23 mouse cellular contexts compared by ENCODE assay signal in genomic region chr16:87657291-87657690, GRCm38 (mm10). TPM values are rescaled to one million over a fixed set of nuclear protein-coding genes. Genes with fewer than 3 reads are reported as not detected.
DNase-seq lines count a peak whose midpoint lies in the region; ATAC-seq and TF ChIP-seq lines count a peak whose summit lies in the region.
"Had no signal": no experiment of that assay in that cellular context is flagged by ENCODE, and none has a peak within 500 bp of the region (broad histone marks: within the 10 kb centered on the region; RNA-seq: fewer than 3 reads in every experiment).

No protein-coding gene starts in this region.

- no peak overlapping the region for H3K27ac ChIP-seq in layer of hippocampus, adult 2 months
- H3K27ac ChIP-seq: embryonic facial prominence, embryonic 10.5 days; embryonic facial prominence, embryonic 12.5 days; forebrain, embryonic 12.5 days had no signal

- no peak overlapping the region for H3K4me3 ChIP-seq in layer of hippocampus, adult 2 months
- H3K4me3 ChIP-seq: embryonic facial prominence, embryonic 10.5 days; embryonic facial prominence, embryonic 12.5 days; forebrain, embryonic 12.5 days had no signal

- ATAC-seq in CD4-positive, CD25-positive, alpha-beta regulatory T cell, adult 4 months = peak; percentile 57
- ATAC-seq: activated CD4-positive, CD25-positive, alpha-beta regulatory T cell, adult 4 months; forebrain, embryonic 14.5 days; forebrain, embryonic 16.5 days had no signal

- TF ChIP-seq CTCF in layer of hippocampus, adult 2 months (conservative IDR thresholded peaks at IDR 0.05) = no peak

- peak; percentile 64 for DNase-seq in heart, adult 11 months
- no peak for DNase-seq in heart, postnatal 4 days
- peak; percentile 61 for DNase-seq in CD4-positive helper T cell, adult 2 months (ENCODE audit: low read depth, low spot score)
- peak; percentile 47 for DNase-seq in induced T-regulatory cell, adult 2 months (ENCODE audit: low read depth)
- DNase-seq in lung, postnatal 10 days = no peak
- no peak for DNase-seq in layer of hippocampus, adult 2 months (ENCODE audit: low spot score in 2 of 2)
- no peak for DNase-seq in left cerebral cortex, adult 9 months (ENCODE audit: low spot score in 2 of 2)
- DNase-seq: adrenal gland, adult 8-10 months; adrenal gland, postnatal 14 days; adrenal gland, postnatal 36 days; B cell, adult 2 months; cerebellum, adult 11-12 months; cerebellum, adult 2 months; cerebellum, adult 9-10 months; cerebellum, postnatal 10 days; cerebellum, postnatal 25 days had no signal

RNA-seq across cellular contexts. Expression of gene Bach1, which starts 41.5 kb away (rescaled TPM):
- 10 to 100 TPM; 25.9 to 28.7 TPM for total RNA-seq in heart, postnatal 4 days (2021)
- polyA plus RNA-seq in CD4-positive, CD25-positive, alpha-beta regulatory T cell, adult 4 months (2017; shearing (Covaris generic)) = 1 to 10 TPM; 3.4 to 3.9 TPM
- 10 to 100 TPM; 11.3 TPM for total RNA-seq in layer of hippocampus, adult 2 months (2021)

Comparison
In these comparisons a context has a peak if more than half of its experiments do, and no peak if none do; other contexts are left out.
1. DNase-seq: peak in heart, adult 11 months (single experiment), CD4-positive helper T cell, adult 2 months (single experiment) and induced T-regulatory cell, adult 2 months (single experiment); none in heart, postnatal 4 days (single experiment), lung, postnatal 10 days (single experiment), layer of hippocampus, adult 2 months (0 of 2) and left cerebral cortex, adult 9 months (0 of 2).